Mouse (Mus musculus) stomach, embryonic 14.5 days (tissue): ENCODE data around the gene Ank. TPM values are rescaled to one million over a fixed set of nuclear protein-coding genes. Genes with fewer than 3 reads are reported as not detected.
A peak's percentile ranks its signal among the peaks of the same experiment; 100 is the strongest.

Experiments
- ATAC-seq: fragments of 200-750 bp; cut with Nextera tagmentation; 2 replicates; pipeline ENCODE4 v1.8.0; 2017; ENCODE audit warnings: low read depth, moderate TSS enrichment; ENCODE audit not compliant: insufficient number of reproducible peaks, insufficient read depth, low FRiP score
- H3K27ac ChIP-seq: fragments of 300-500 bp; sonication (generic); 2 replicates; pipeline ENCODE4 v1.5.1; 2014; ENCODE audit warnings: mild to moderate bottlenecking, low read length, moderate library complexity, mixed read lengths
- H3K27me3 ChIP-seq: fragments of 300-500 bp; sonication (generic); 2 replicates; pipeline ENCODE4 v1.6.1; 2014; ENCODE audit warnings: low read length, control low read depth, mixed read lengths; ENCODE audit not compliant: control insufficient read depth, insufficient read depth
- H3K36me3 ChIP-seq: fragments of 300-500 bp; sonication (generic); 2 replicates; pipeline ENCODE4 v1.6.1; 2014; ENCODE audit warnings: mild to moderate bottlenecking, control low read depth, low read length, moderate library complexity, mixed read lengths; ENCODE audit not compliant: control insufficient read depth, insufficient read depth
- H3K4me1 ChIP-seq: fragments of 300-500 bp; sonication (generic); 2 replicates; pipeline ENCODE4 v1.6.1; 2014; ENCODE audit warnings: low read length, control low read depth, mixed read lengths; ENCODE audit not compliant: control insufficient read depth, insufficient read depth
- H3K4me2 ChIP-seq: fragments of 300-500 bp; sonication (generic); replicated peaks from 2 replicates; pipeline ENCODE4 v1.6.1; 2014; ENCODE audit warnings: low read depth, low read length, control low read depth
- H3K4me3 ChIP-seq: fragments of 300-500 bp; sonication (generic); 2 replicates; pipeline ENCODE4 v1.5.1; 2014; ENCODE audit warnings: low read depth, low read length, control low read depth
- H3K9ac ChIP-seq: fragments of 300-500 bp; sonication (generic); replicated peaks from 2 replicates; pipeline ENCODE4 v1.6.1; 2014; ENCODE audit warnings: low read depth, mild to moderate bottlenecking, control low read depth, low read length, moderate library complexity, mixed read lengths
- H3K9me3 ChIP-seq: fragments of 300-500 bp; sonication (generic); 2 replicates; pipeline ENCODE4 v1.6.1; 2016; ENCODE audit warnings: low read depth, low read length, control low read depth; ENCODE audit not compliant: control insufficient read depth
- WGBS: fragments of 180-500 bp; shearing (Covaris S2); extraction: QIAGEN DNeasy Blood & Tissue Kit; methylation state at CpG from one replicate; pipeline ENCODE4 v1.1.7; 2014; 5-methylcytosine and 5-hydroxymethylcytosine counted together
- microRNA-seq: library from miRNA; unstranded; fragments of <30 nt; microRNA quantifications from one replicate; pipeline ENCODE4, GENCODE M21; 2016
- polyA plus RNA-seq: library from polyadenylated mRNA; unstranded; fragments of >200 nt; fragmentation: Nextera tagmentation; extraction: Ambion mirVana; gene quantifications from 2 replicates; pipeline ENCODE4 v1.2.1, GENCODE M21; 2014

Ank gene
- polyA plus RNA-seq, 1 experiment from 2014 or later = 13.7 TPM

GRCm38 (mm10) chr15:27630601-27631383 is 164.3 kb downstream of the Ank start, which contains the start of gene Otulin:
TSS of gene Otulin (minus strand) at chr15:27630693.
- ATAC-seq = peak; percentile 99
- Histone ChIP-seq H3K27ac (0 out of 2 replicates have a peak within 1 kb of the TSS, but pooled peaks have one; percentile 4), H3K9ac (peak within 1 kb of the TSS; percentile 63), H3K4me2 (peak within 1 kb of the TSS; percentile 83), H3K4me1 (peaks cover 9% of the 10 kb centered on the region), H3K36me3 (no peaks in the 10 kb centered on the region), H3K4me3 (peak within 1 kb of the TSS; percentile 68), H3K9me3 (no peaks in the 10 kb centered on the region), H3K27me3 (no peaks in the 10 kb centered on the region)
- 6% methylated on average over 54 of the region's 56 CpGs for WGBS

GRCm38 (mm10) chr15:27633941-27634900 is 167.7 kb downstream of the Ank start:
- Histone ChIP-seq H3K27me3 (no peaks in the 10 kb centered on the region), H3K4me2 (no peak overlapping the region), H3K4me1 (peaks cover 3% of the 10 kb centered on the region; the same call in 1 of the 2 replicates), H3K4me3 (no peak overlapping the region), H3K9me3 (no peaks in the 10 kb centered on the region), H3K27ac (no peak overlapping the region), H3K36me3 (no peaks in the 10 kb centered on the region), H3K9ac (no peak overlapping the region)
- no peak for ATAC-seq
- 74% methylated on average over 8 of the region's 8 CpGs for WGBS

DNA sequence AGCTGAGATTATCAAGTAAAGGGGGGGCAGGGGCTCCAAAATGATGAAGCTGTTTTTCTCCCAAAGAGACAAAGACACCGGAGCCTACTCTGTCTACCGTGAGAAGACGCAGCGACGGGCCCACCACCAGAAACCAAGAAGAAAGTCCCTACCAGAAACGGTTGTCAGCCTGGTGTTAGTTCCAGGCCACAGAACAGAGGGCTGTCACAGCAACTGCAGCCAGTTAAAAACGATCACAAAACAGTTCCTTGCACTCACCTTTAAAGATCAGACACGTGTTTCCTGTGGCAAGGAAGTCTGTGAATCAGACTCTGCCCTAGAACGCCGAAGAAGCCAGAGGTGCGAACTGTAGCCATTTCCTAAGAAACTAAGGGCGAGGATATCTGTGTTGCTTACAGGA is 174.7 kb downstream of the Ank start:
- ATAC-seq = no peak
- WGBS = 47% methylated on average over 12 of the region's 12 CpGs

DNA sequence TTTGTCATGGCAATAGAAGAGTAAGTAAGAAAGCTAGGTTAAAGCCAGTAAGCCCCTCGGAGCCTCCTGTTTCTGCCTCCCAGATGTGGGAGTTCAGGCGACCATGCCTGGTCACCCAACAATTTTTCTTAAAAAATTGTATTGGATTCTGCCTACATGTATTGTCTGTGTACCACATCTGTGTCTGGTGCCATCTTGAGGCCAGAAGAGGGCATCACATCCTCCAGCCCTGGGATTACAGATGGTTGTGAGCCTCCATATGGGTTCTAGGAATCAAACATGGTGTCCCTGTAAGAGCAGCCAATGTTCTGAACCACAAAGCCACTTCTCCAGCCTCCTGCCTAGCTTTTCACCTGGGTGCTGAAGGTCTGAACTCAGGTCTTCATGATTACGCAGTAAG is 176.4 kb downstream of the Ank start:
- Histone ChIP-seq H3K9ac (no peak overlapping the region), H3K9me3 (no peaks in the 10 kb centered on the region), H3K36me3 (no peaks in the 10 kb centered on the region), H3K27ac (no peak overlapping the region), H3K4me2 (no peak overlapping the region), H3K27me3 (no peaks in the 10 kb centered on the region), H3K4me3 (no peak overlapping the region), H3K4me1 (no peaks in the 10 kb centered on the region)
- 87% methylated on average over 3 of the region's 3 CpGs for WGBS
- no peak for ATAC-seq

More for the DNA sequence above, 174.7 kb downstream of the Ank start:
- H3K27ac ChIP-seq = no peak overlapping the region
- no peaks in the 10 kb centered on the region for H3K9me3 ChIP-seq
- no peaks in the 10 kb centered on the region for H3K4me1 ChIP-seq
- no peaks in the 10 kb centered on the region for H3K36me3 ChIP-seq
- no peak overlapping the region for H3K4me3 ChIP-seq
- no peaks in the 10 kb centered on the region for H3K27me3 ChIP-seq
- no peak overlapping the region for H3K9ac ChIP-seq
- no peak overlapping the region for H3K4me2 ChIP-seq

Small RNA genes lying within 50 kb of the gene (microRNA-seq; reads per million reads assigned to microRNA genes)
- not detected for gene Mir7117

Other genes starting within 250 kb of the Ank start
- 33.2 and 38.9 TPM in 2 replicates for gene Otulin, start 164.0 kb downstream of the Ank start, polyA plus RNA-seq
- 13.2 and 18.1 TPM in 2 replicates for gene Otulinl, start 214.9 kb downstream of the Ank start, polyA plus RNA-seq